Mouse (Mus musculus): ENCODE results near the gene Mis18bp1. TPM values are rescaled to one million over a fixed set of nuclear protein-coding genes. Genes with fewer than 3 reads are reported as not detected.
"Not testable (repeated sequence)": the region's sequence is repeated elsewhere in the genome, so short reads cannot be mapped to it uniquely, and the experiment has no call there.

Gene Mis18bp1
- polyA plus RNA-seq, 1 experiment from 2014 or later, result 55.6 TPM

DNA sequence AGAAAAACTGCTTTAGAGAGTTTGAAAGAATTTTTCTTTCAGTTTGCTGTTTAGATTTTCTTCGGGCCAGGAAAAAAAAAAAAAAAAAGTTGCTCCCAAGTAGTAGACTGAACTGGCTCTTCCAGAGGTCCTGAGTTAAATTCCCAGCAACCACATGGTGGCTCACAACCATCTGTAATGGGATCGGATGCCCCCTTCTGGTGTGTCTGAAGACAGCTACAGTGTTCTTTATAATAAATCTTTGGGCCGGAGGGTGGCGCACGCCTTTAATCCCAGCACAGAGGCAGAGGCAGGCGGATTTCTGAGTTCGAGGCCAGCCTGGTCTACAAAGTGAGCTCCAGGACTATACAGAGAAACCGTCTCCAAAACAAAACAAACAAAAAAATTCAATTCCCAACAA, 555 bp upstream of the Mis18bp1 start:
- peaks cover 11% of the 10 kb centered on the region for H3K4me1 ChIP-seq (replicated peaks; ENCODE audit: control insufficient read depth, insufficient read depth, low read length)
- not testable (repeated sequence) for H3K27me3 ChIP-seq (replicated peaks; ENCODE audit: control insufficient read depth, insufficient read depth, low read length); H3K9me3 ChIP-seq (ENCODE audit: control insufficient read depth, low read length); H3K36me3 ChIP-seq (ENCODE audit: control insufficient read depth, insufficient read depth, low read length)
- peak overlapping the region; percentile 65 for H3K4me2 ChIP-seq (ENCODE audit: low read length)
- peak overlapping the region; percentile 23; the same call in 1 of the 2 replicates for H3K9ac ChIP-seq (ENCODE audit: low read length)
- 25% methylated on average over 8 of the region's 8 CpGs for WGBS
- peak; percentile 65 for DNase-seq (ENCODE audit: low spot score)
- peak; percentile 61 for ATAC-seq (replicated peaks; ENCODE audit: low FRiP score, low TSS enrichment, low read depth)
- peak overlapping the region; percentile 92 for H3K4me3 ChIP-seq (ENCODE audit: low read depth, low read length)
- peak overlapping the region; percentile 80 for H3K27ac ChIP-seq (ENCODE audit: low read depth)

DNA sequence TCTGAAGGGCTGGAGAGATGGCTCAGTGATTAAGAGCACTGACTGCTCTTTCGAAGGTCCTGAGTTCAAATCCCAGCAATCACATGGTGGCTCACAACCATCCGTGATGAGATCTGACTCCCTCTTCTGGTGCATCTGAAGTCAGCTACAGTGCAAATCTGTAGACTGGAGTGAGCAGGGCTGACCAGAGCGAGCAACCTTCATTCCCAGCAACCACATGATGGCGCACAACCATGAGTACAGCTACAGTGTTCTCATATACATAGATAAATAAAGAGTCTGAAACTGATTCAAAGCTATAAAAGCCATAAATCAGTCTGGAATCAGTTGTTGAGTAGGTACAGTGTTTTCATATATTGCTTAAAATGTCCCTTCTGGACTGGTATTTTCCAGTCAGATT, 36.3 kb downstream of the Mis18bp1 start:
- H3K36me3 ChIP-seq (ENCODE audit: control insufficient read depth, insufficient read depth, low read length), result peaks cover 74% of the 10 kb centered on the region
- H3K27me3 ChIP-seq (replicated peaks; ENCODE audit: control insufficient read depth, insufficient read depth, low read length); DNase-seq (ENCODE audit: low spot score); H3K4me2 ChIP-seq (ENCODE audit: low read length); ATAC-seq (replicated peaks; ENCODE audit: low FRiP score, low TSS enrichment, low read depth); H3K9me3 ChIP-seq (ENCODE audit: control insufficient read depth, low read length); H3K4me1 ChIP-seq (replicated peaks; ENCODE audit: control insufficient read depth, insufficient read depth, low read length); H3K4me3 ChIP-seq (ENCODE audit: low read depth, low read length); H3K27ac ChIP-seq (ENCODE audit: low read depth); H3K9ac ChIP-seq (ENCODE audit: low read length): not testable (repeated sequence)
- WGBS, result 94% methylated on average over 4 of the region's 4 CpGs

DNA sequence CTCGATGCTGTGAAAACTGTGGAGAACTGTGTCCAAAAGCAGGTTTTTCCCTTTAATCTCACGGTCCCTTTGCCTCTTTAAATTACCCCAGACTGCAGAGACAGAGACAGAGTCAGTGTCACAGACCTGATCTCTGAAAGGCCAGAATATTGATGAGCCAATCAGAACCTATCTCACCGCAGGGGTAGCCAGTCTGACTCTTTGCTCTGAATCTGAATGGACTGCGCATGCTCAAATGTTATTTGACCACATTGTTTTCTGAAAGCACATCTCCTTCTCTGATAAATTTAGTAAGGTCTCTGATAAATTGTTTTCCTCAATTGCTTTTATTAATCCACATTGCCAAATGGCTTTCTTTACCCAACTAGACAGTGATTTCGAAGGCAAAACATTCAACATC, 53.0 kb downstream of the Mis18bp1 start:
- H3K36me3 ChIP-seq (ENCODE audit: control insufficient read depth, insufficient read depth, low read length), result peaks cover 71% of the 10 kb centered on the region
- 94% methylated on average over 5 of the region's 5 CpGs for WGBS
- H3K27ac ChIP-seq (ENCODE audit: low read depth), result no peak overlapping the region
- no peak overlapping the region for H3K4me2 ChIP-seq (ENCODE audit: low read length)
- DNase-seq (ENCODE audit: low spot score) (no peak), ATAC-seq (replicated peaks; ENCODE audit: low FRiP score, low TSS enrichment, low read depth) (no peak)
- no peak overlapping the region for H3K4me3 ChIP-seq (ENCODE audit: low read depth, low read length)
- no peaks in the 10 kb centered on the region for H3K9me3 ChIP-seq (ENCODE audit: control insufficient read depth, low read length)
- no peaks in the 10 kb centered on the region for H3K27me3 ChIP-seq (replicated peaks; ENCODE audit: control insufficient read depth, insufficient read depth, low read length)
- no peak overlapping the region for H3K9ac ChIP-seq (ENCODE audit: low read length)
- no peaks in the 10 kb centered on the region for H3K4me1 ChIP-seq (replicated peaks; ENCODE audit: control insufficient read depth, insufficient read depth, low read length)

DNA sequence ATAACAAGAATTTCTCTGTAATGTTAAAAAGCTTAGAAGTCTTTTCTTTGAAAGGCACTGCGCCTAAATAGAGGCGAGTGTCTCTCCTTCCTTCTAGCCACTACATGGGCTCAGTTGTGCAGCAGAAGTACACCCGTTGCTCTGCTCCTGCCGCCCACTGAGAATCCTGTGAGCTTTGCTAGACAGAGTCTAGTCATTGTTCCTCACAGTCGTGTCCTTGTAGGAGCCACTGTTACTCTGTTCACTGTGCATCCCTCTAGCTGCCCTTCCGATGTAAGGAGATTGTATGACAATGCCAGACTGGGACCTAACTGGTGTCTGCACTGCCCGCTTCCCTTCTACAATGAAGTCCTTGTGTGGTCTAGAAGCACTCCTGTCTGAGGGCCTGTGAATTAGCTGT, 53.4 kb downstream of the Mis18bp1 start:
- 92% methylated on average over 7 of the region's 7 CpGs for WGBS
- peaks cover 66% of the 10 kb centered on the region for H3K36me3 ChIP-seq (ENCODE audit: control insufficient read depth, insufficient read depth, low read length)
- no peak overlapping the region for H3K27ac ChIP-seq (ENCODE audit: low read depth)
- H3K9me3 ChIP-seq (ENCODE audit: control insufficient read depth, low read length), result no peaks in the 10 kb centered on the region
- no peak overlapping the region for H3K4me3 ChIP-seq (ENCODE audit: low read depth, low read length)
- H3K9ac ChIP-seq (ENCODE audit: low read length), result no peak overlapping the region
- ATAC-seq (replicated peaks; ENCODE audit: low FRiP score, low TSS enrichment, low read depth) (no peak), DNase-seq (ENCODE audit: low spot score) (no peak)
- H3K4me1 ChIP-seq (replicated peaks; ENCODE audit: control insufficient read depth, insufficient read depth, low read length), result no peaks in the 10 kb centered on the region
- H3K4me2 ChIP-seq (ENCODE audit: low read length), result no peak overlapping the region
- H3K27me3 ChIP-seq (replicated peaks; ENCODE audit: control insufficient read depth, insufficient read depth, low read length), result no peaks in the 10 kb centered on the region

DNA sequence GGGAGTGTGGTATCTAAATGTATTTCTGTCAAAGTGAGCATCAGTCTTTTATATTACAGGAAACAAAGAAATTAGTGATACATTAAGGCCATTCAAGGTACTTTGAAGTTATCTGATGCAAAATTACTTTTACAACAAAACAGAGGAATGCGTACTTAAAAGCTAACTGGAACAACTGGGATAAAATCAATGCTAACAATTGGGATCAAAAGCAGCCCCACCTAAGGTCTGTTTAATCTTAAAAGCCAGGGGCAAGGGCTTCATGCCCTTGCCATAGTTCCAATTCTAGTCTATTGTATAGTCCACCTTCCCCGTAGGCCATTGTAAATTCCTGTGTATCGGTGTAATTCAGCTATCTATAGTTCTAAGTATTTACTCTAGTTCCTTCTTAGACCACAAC, 57.4 kb downstream of the Mis18bp1 start:
- not testable (repeated sequence) for H3K27ac ChIP-seq (ENCODE audit: low read depth); H3K9me3 ChIP-seq (ENCODE audit: control insufficient read depth, low read length); ATAC-seq (replicated peaks; ENCODE audit: low FRiP score, low TSS enrichment, low read depth); H3K9ac ChIP-seq (ENCODE audit: low read length); H3K4me3 ChIP-seq (ENCODE audit: low read depth, low read length); H3K27me3 ChIP-seq (replicated peaks; ENCODE audit: control insufficient read depth, insufficient read depth, low read length); H3K4me1 ChIP-seq (replicated peaks; ENCODE audit: control insufficient read depth, insufficient read depth, low read length); H3K4me2 ChIP-seq (ENCODE audit: low read length); DNase-seq (ENCODE audit: low spot score)
- WGBS, result 78% methylated on average over 3 of the region's 3 CpGs
- peaks cover 31% of the 10 kb centered on the region for H3K36me3 ChIP-seq (ENCODE audit: control insufficient read depth, insufficient read depth, low read length)

DNA sequence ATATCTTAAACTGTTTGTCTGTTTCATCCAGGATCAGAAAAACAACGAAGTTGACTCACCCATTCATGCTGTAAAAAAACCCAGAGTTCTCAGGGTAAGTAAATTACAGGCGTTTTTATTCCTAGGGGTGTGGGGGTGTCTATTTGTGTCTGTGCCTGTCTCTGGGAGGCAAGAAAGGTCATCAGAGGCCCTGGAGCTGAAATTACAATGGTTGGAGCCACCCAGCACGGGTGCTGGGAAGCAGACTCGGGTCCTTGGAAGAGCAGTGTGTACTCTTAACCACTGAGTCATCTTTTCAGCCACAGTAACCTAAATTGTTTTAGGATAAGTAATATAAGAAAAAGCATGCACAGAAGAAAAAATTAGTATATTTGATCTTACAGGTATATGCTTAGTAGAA, 58.5 kb downstream of the Mis18bp1 start:
- H3K9me3 ChIP-seq (ENCODE audit: control insufficient read depth, low read length), result no peaks in the 10 kb centered on the region
- H3K27ac ChIP-seq (ENCODE audit: low read depth), result no peak overlapping the region
- no peaks in the 10 kb centered on the region for H3K27me3 ChIP-seq (replicated peaks; ENCODE audit: control insufficient read depth, insufficient read depth, low read length)
- H3K36me3 ChIP-seq (ENCODE audit: control insufficient read depth, insufficient read depth, low read length), result peaks cover 27% of the 10 kb centered on the region
- WGBS, result 85% methylated on average over 4 of the region's 4 CpGs
- no peak for ATAC-seq (replicated peaks; ENCODE audit: low FRiP score, low TSS enrichment, low read depth)
- H3K4me1 ChIP-seq (replicated peaks; ENCODE audit: control insufficient read depth, insufficient read depth, low read length), result no peaks in the 10 kb centered on the region
- no peak for DNase-seq (ENCODE audit: low spot score)
- no peak overlapping the region for H3K4me2 ChIP-seq (ENCODE audit: low read length)
- H3K9ac ChIP-seq (ENCODE audit: low read length), result no peak overlapping the region
- H3K4me3 ChIP-seq (ENCODE audit: low read depth, low read length), result no peak overlapping the region

DNA sequence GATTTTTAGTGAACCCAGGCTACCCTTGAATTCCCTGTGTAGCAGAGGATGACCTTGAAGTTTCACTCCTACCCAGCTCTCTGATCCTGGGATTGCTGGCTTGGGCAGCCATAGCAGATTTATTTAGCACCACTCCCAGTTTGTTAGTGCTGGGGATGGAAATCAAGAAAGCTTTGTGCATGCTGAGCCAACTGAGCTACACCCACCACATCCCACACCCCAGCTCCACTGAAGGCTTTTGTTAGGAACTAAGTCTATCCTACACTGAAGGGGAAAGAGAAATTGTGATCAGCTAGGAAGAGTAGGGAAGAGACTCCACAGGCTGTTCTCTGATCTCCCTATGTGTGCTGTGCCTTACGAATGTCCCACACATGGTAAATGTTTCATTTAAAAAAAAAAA, 59.6 kb downstream of the Mis18bp1 start:
- H3K9me3 ChIP-seq (ENCODE audit: control insufficient read depth, low read length), result no peaks in the 10 kb centered on the region
- peaks cover 16% of the 10 kb centered on the region for H3K36me3 ChIP-seq (ENCODE audit: control insufficient read depth, insufficient read depth, low read length)
- no peak overlapping the region for H3K9ac ChIP-seq (ENCODE audit: low read length)
- WGBS, result 87% methylated on average over 1 of the region's 1 CpGs
- ATAC-seq (replicated peaks; ENCODE audit: low FRiP score, low TSS enrichment, low read depth) (no peak), DNase-seq (ENCODE audit: low spot score) (no peak)
- no peak overlapping the region for H3K4me3 ChIP-seq (ENCODE audit: low read depth, low read length)
- H3K4me2 ChIP-seq (ENCODE audit: low read length), result no peak overlapping the region
- H3K4me1 ChIP-seq (replicated peaks; ENCODE audit: control insufficient read depth, insufficient read depth, low read length), result no peaks in the 10 kb centered on the region
- no peak overlapping the region for H3K27ac ChIP-seq (ENCODE audit: low read depth)
- H3K27me3 ChIP-seq (replicated peaks; ENCODE audit: control insufficient read depth, insufficient read depth, low read length), result no peaks in the 10 kb centered on the region

DNA sequence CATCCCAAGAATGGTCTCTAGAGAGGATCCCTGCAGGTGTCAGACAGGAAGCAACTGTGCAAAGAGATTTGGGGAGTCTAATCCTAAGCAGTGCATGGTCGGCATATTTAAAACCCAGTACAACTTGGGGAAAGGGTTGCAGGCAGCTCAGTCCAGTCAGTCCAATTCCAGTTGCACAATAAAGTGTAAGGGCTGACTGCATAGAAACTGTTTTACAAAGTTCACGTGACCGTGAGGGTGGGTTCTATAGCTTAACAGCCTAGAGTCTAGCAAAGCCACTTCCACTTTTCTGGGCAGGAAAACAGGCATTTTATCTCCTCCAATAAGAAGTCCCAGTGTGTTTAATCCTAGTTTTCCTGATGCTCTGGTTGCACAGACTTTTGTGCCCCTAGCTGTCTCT, 60.9 kb downstream of the Mis18bp1 start:
- ATAC-seq (replicated peaks; ENCODE audit: low FRiP score, low TSS enrichment, low read depth), result no peak
- no peak overlapping the region for H3K4me3 ChIP-seq (ENCODE audit: low read depth, low read length)
- H3K9me3 ChIP-seq (ENCODE audit: control insufficient read depth, low read length), result no peaks in the 10 kb centered on the region
- H3K27ac ChIP-seq (ENCODE audit: low read depth), result no peak overlapping the region
- no peak overlapping the region for H3K9ac ChIP-seq (ENCODE audit: low read length)
- 94% methylated on average over 3 of the region's 3 CpGs for WGBS
- no peaks in the 10 kb centered on the region for H3K27me3 ChIP-seq (replicated peaks; ENCODE audit: control insufficient read depth, insufficient read depth, low read length)
- H3K4me1 ChIP-seq (replicated peaks; ENCODE audit: control insufficient read depth, insufficient read depth, low read length), result no peaks in the 10 kb centered on the region
- H3K36me3 ChIP-seq (ENCODE audit: control insufficient read depth, insufficient read depth, low read length), result peaks cover 21% of the 10 kb centered on the region
- no peak overlapping the region for H3K4me2 ChIP-seq (ENCODE audit: low read length)
- DNase-seq (ENCODE audit: low spot score), result no peak

DNA sequence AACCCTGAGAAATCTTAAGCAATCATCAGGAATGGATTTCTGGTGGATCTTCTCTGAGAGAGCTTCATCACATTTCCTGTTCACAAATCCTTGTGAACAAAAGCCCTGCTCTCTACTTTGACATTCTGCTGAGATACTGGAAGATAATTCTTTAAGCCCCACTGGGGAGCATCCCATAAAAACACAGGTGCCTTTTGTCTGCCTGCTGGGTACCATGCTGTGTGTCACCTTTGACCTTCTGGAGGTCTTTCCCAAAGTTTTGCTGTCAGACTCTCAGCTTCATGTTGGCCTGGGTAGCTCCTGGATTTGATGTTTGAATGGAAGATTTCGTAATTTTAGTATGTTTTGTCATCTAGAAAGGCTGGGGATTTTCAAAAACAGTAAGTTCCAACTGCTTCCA, 63.7 kb downstream of the Mis18bp1 start:
- Histone ChIP-seq H3K9me3 (ENCODE audit: control insufficient read depth, low read length) (no peaks in the 10 kb centered on the region), H3K36me3 (ENCODE audit: control insufficient read depth, insufficient read depth, low read length) (peaks cover 34% of the 10 kb centered on the region), H3K27ac (ENCODE audit: low read depth) (no peak overlapping the region), H3K27me3 (replicated peaks; ENCODE audit: control insufficient read depth, insufficient read depth, low read length) (no peaks in the 10 kb centered on the region), H3K4me2 (ENCODE audit: low read length) (no peak overlapping the region), H3K4me1 (replicated peaks; ENCODE audit: control insufficient read depth, insufficient read depth, low read length) (no peaks in the 10 kb centered on the region), H3K4me3 (ENCODE audit: low read depth, low read length) (no peak overlapping the region), H3K9ac (ENCODE audit: low read length) (no peak overlapping the region)
- no peak for ATAC-seq (replicated peaks; ENCODE audit: low FRiP score, low TSS enrichment, low read depth)
- 96% methylated on average over 1 of the region's 1 CpGs for WGBS
- DNase-seq (ENCODE audit: low spot score), result no peak

Measured in intestine, embryonic 14.5 days (tissue).